In genomic region chr13:20090133-20090710, GRCm38 (mm10) we compare ENCODE assay signal across 8 mouse cellular contexts. TPM values are rescaled to one million over a fixed set of nuclear protein-coding genes. Genes with fewer than 3 reads are reported as not detected.
DNase-seq lines count a peak whose midpoint lies in the region; ATAC-seq and TF ChIP-seq lines count a peak whose summit lies in the region.

TSS of gene Elmo1 (plus strand) at chr13:20090596.

- ATAC-seq in cerebellum, adult (ENCODE audit: insufficient number of reproducible peaks, low FRiP score, low TSS enrichment): peak; percentile 54
- ATAC-seq in forebrain, embryonic 12.5 days (ENCODE audit: low FRiP score): peak; percentile 77
- ATAC-seq in heart, embryonic 14.5 days (ENCODE audit: insufficient number of reproducible peaks, insufficient read depth, low FRiP score, low read depth): peak; percentile 23
- ATAC-seq in kidney, postnatal 0 days (replicated peaks; ENCODE audit: low FRiP score, low read depth): peak; percentile 79
- peak; percentile 50 for ATAC-seq in liver, embryonic 11.5 days (replicated peaks; ENCODE audit: low FRiP score)
- peak; percentile 69; the same call in 1 of the 2 replicates for ATAC-seq in stomach, embryonic 15.5 days (ENCODE audit: insufficient read depth, low FRiP score, low read depth)

- peak within 1 kb of the TSS; percentile 79 for H3K4me3 ChIP-seq in forebrain, embryonic 12.5 days (replicated peaks)
- peak within 1 kb of the TSS; percentile 54 to 82 for H3K4me3 ChIP-seq in heart, embryonic 14.5 days (ENCODE audit: control insufficient read depth in 1 of 2, insufficient read depth in 1 of 2, low read depth in 1 of 2, low read length in 2 of 2)
- H3K4me3 ChIP-seq in kidney, postnatal 0 days (replicated peaks; ENCODE audit: low read depth, low read length): peak within 1 kb of the TSS; percentile 74
- H3K4me3 ChIP-seq in liver, embryonic 11.5 days (ENCODE audit: low read depth, low read length): peak within 1 kb of the TSS; percentile 72
- H3K4me3 ChIP-seq in stomach, embryonic 15.5 days (replicated peaks): peak within 1 kb of the TSS; percentile 70

- H3K9me3 ChIP-seq in forebrain, embryonic 12.5 days: no peaks in the 10 kb centered on the region
- H3K9me3 ChIP-seq in heart, embryonic 14.5 days (ENCODE audit: control insufficient read depth, low read length): no peaks in the 10 kb centered on the region
- H3K9me3 ChIP-seq in kidney, postnatal 0 days (replicated peaks; ENCODE audit: low read length): no peaks in the 10 kb centered on the region
- H3K9me3 ChIP-seq in liver, embryonic 11.5 days (ENCODE audit: control insufficient read depth, low read length): no peaks in the 10 kb centered on the region
- H3K9me3 ChIP-seq in stomach, embryonic 15.5 days: no peaks in the 10 kb centered on the region

- no peaks in the 10 kb centered on the region for H3K36me3 ChIP-seq in forebrain, embryonic 12.5 days (replicated peaks)
- H3K36me3 ChIP-seq in heart, embryonic 14.5 days (ENCODE audit: control insufficient read depth, insufficient read depth, low read length): no peaks in the 10 kb centered on the region
- H3K36me3 ChIP-seq in kidney, postnatal 0 days (ENCODE audit: insufficient read depth, low read length): no peaks in the 10 kb centered on the region
- H3K36me3 ChIP-seq in liver, embryonic 11.5 days (ENCODE audit: control insufficient read depth, insufficient read depth, low read length): no peaks in the 10 kb centered on the region
- no peaks in the 10 kb centered on the region for H3K36me3 ChIP-seq in stomach, embryonic 15.5 days

- H3K4me1 ChIP-seq in forebrain, embryonic 12.5 days: peaks cover 6% of the 10 kb centered on the region
- H3K4me1 ChIP-seq in heart, embryonic 14.5 days (ENCODE audit: control insufficient read depth in 2 of 2, insufficient read depth in 2 of 2, low read length in 2 of 2): peaks cover 0 to 2% of the 10 kb centered on the region in 2 experiments; a peak in 1 of 4 replicates
- no peaks in the 10 kb centered on the region for H3K4me1 ChIP-seq in kidney, postnatal 0 days (replicated peaks; ENCODE audit: insufficient read depth, low read length)
- H3K4me1 ChIP-seq in liver, embryonic 11.5 days (replicated peaks; ENCODE audit: control insufficient read depth, insufficient read depth, low read length): 0 out of 2 replicates have a peak, but pooled peaks cover 4% of the 10 kb centered on the region
- peaks cover 3% of the 10 kb centered on the region; the same call in 1 of the 2 replicates for H3K4me1 ChIP-seq in stomach, embryonic 15.5 days

- peak; percentile 86 for DNase-seq in CD4-positive, CD25-positive, alpha-beta regulatory T cell, adult 2 months (ENCODE audit: low read depth, low spot score)
- peak; percentile 92 for DNase-seq in kidney, postnatal 0 days (ENCODE audit: low spot score)
- peak; percentile 52 for DNase-seq in liver, embryonic 11.5 days (ENCODE audit: low spot score)
- peak; percentile 73 to 81 for DNase-seq in monocyte, adult 2 months (ENCODE audit: low read depth in 1 of 2, low spot score in 2 of 2)

- H3K27me3 ChIP-seq in forebrain, embryonic 12.5 days: peaks cover 36% of the 10 kb centered on the region
- H3K27me3 ChIP-seq in heart, embryonic 14.5 days (ENCODE audit: control insufficient read depth, insufficient read depth, low read length): peaks cover 9% of the 10 kb centered on the region; the same call in 1 of the 2 replicates
- no peaks in the 10 kb centered on the region for H3K27me3 ChIP-seq in kidney, postnatal 0 days (ENCODE audit: insufficient read depth, low read length)
- peaks cover 38% of the 10 kb centered on the region for H3K27me3 ChIP-seq in liver, embryonic 11.5 days (replicated peaks; ENCODE audit: control insufficient read depth, insufficient read depth, low read length)
- H3K27me3 ChIP-seq in stomach, embryonic 15.5 days (replicated peaks): no peaks in the 10 kb centered on the region

- TF ChIP-seq CTCF in kidney, postnatal 0 days (IDR thresholded peaks at IDR 0.05; ENCODE audit: low read depth): peak; percentile 63

- WGBS in forebrain, embryonic 12.5 days: under 1% methylated on average over 42 of the region's 49 CpGs
- WGBS in heart, embryonic 14.5 days: under 1% methylated on average over 47 of the region's 49 CpGs
- WGBS in kidney, postnatal 0 days: under 1% methylated on average over 48 of the region's 49 CpGs
- WGBS in liver, embryonic 11.5 days: under 1% methylated on average over 49 of the region's 49 CpGs
- under 1% methylated on average over 49 of the region's 49 CpGs for WGBS in stomach, embryonic 15.5 days

- H3K4me2 ChIP-seq in forebrain, embryonic 12.5 days: peak within 1 kb of the TSS; percentile 98
- peak within 1 kb of the TSS; percentile 99 for H3K4me2 ChIP-seq in heart, embryonic 14.5 days (ENCODE audit: low read length)
- peak within 1 kb of the TSS; percentile 99 for H3K4me2 ChIP-seq in kidney, postnatal 0 days (ENCODE audit: low read length)
- H3K4me2 ChIP-seq in liver, embryonic 11.5 days: peak within 1 kb of the TSS; percentile 93
- peak within 1 kb of the TSS; percentile 93 for H3K4me2 ChIP-seq in stomach, embryonic 15.5 days

- H3K9ac ChIP-seq in forebrain, embryonic 12.5 days: peak within 1 kb of the TSS; percentile 75
- H3K9ac ChIP-seq in heart, embryonic 14.5 days (ENCODE audit: low read length): peak within 1 kb of the TSS; percentile 80
- H3K9ac ChIP-seq in kidney, postnatal 0 days (ENCODE audit: low read depth, low read length): peak within 1 kb of the TSS; percentile 75
- peak within 1 kb of the TSS; percentile 66 for H3K9ac ChIP-seq in liver, embryonic 11.5 days (ENCODE audit: low read depth, low read length)
- peak within 1 kb of the TSS; percentile 70 for H3K9ac ChIP-seq in stomach, embryonic 15.5 days

- peak within 1 kb of the TSS; percentile 70; the same call in 1 of the 2 replicates for H3K27ac ChIP-seq in forebrain, embryonic 12.5 days
- peak within 1 kb of the TSS; percentile 22 to 79; a peak in 2 of 4 replicates for H3K27ac ChIP-seq in heart, embryonic 14.5 days (replicated peaks in 1 of 2; ENCODE audit: control insufficient read depth in 1 of 2, insufficient read depth in 1 of 2, low read depth in 2 of 2, low read length in 2 of 2)
- peak within 1 kb of the TSS; percentile 65 for H3K27ac ChIP-seq in kidney, postnatal 0 days
- H3K27ac ChIP-seq in liver, embryonic 11.5 days (ENCODE audit: low read depth, low read length): peak within 1 kb of the TSS; percentile 51
- peak within 1 kb of the TSS; percentile 78 for H3K27ac ChIP-seq in stomach, embryonic 15.5 days

RNA-seq across cellular contexts. Expression of gene Elmo1, which starts in this region (rescaled TPM):
- 17.8 and 22.8 TPM in 2 replicates for polyA plus RNA-seq in forebrain, embryonic 12.5 days (2016; fragmentation: Nextera tagmentation; extraction: Ambion mirVana)
- polyA plus RNA-seq in heart, embryonic 14.5 days (2014; fragmentation: Nextera tagmentation; extraction: Ambion mirVana): 10.4 and 12.7 TPM in 2 replicates
- 5.1 and 6.0 TPM in 2 replicates for polyA plus RNA-seq in kidney, postnatal 0 days (2015; fragmentation: Nextera tagmentation; extraction: Ambion mirVana)
- 8.9 and 10.6 TPM in 2 replicates for polyA plus RNA-seq in liver, embryonic 11.5 days (2014; fragmentation: Nextera tagmentation; extraction: Ambion mirVana)
- 9.9 and 11.2 TPM in 2 replicates for polyA plus RNA-seq in stomach, embryonic 15.5 days (2015; fragmentation: Nextera tagmentation; extraction: Ambion mirVana)

Comparison
In these comparisons a context has a peak if more than half of its experiments do, and no peak if none do; other contexts are left out.
1. Peak in every context shown above with its lines: DNase-seq, ATAC-seq, H3K4me3 ChIP-seq and H3K27ac ChIP-seq.
2. ATAC-seq: peak in every context shown above with its lines; median percentile 79 in kidney, postnatal 0 days; 77 in forebrain, embryonic 12.5 days; 69 in stomach, embryonic 15.5 days; 54 in cerebellum, adult; 50 in liver, embryonic 11.5 days; 23 in heart, embryonic 14.5 days.